ENCODE assay signal across 18 mouse cellular contexts in the genomic region with DNA sequence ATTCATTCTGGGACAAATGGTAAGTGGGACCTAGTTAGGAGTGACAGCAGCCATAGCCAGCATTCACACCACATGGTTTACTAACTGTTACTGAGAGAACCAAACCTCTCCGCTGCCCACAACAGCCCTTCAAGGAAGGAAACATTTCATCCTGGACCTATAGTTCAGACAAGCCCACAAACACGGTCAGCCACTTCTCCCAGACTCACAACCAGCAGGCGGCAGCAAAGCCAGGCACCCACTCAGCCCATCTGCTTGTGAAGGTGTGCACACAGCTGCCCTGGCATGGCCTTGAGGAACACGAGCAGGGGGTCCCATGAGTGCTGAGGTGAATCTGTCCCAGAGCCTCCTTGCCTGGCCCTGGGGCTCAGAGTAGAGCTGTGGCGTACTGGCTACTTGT.
DNase-seq lines count a peak whose midpoint lies in the region; ATAC-seq and TF ChIP-seq lines count a peak whose summit lies in the region.
"Had no signal": no experiment of that assay in that cellular context is flagged by ENCODE, and none has a peak within 500 bp of the region (broad histone marks: within the 10 kb centered on the region; RNA-seq: fewer than 3 reads in every experiment).

No protein-coding gene starts in this region.

- no peak for DNase-seq in heart, adult 2 months
- DNase-seq in liver, embryonic 14.5 days (ENCODE audit: low read depth in 3 of 3, low spot score in 3 of 3) = no peak
- DNase-seq in liver = no peak
- DNase-seq in thymus, postnatal 25 days = peak; percentile 5
- DNase-seq in thymus, adult 18-20 months = no peak
- no peak for DNase-seq in adrenal gland, adult 8-10 months
- no peak for DNase-seq in gastrocnemius, postnatal 4 days (ENCODE audit: low spot score in 2 of 2)
- DNase-seq: cerebellum, adult 9-10 months; gastrocnemius, postnatal 36 days; heart, postnatal 36 days; kidney, adult 18-20 months; layer of hippocampus, adult 9-11 months; lung, adult 18-20 months; right cerebral cortex, postnatal 4 days had no signal

- WGBS in heart, adult 2 months = 60% methylated on average over 5 of the region's 5 CpGs
- 72% methylated on average over 5 of the region's 5 CpGs for WGBS in heart, embryonic 11.5 days (ENCODE audit: insufficient replicate concordance)
- 40% methylated on average over 5 of the region's 5 CpGs for WGBS in liver, embryonic 14.5 days (ENCODE audit: insufficient replicate concordance)

- no peaks in the 10 kb centered on the region for H3K79me2 ChIP-seq in heart, adult 2 months (replicated peaks; ENCODE audit: control insufficient read depth, insufficient read depth, low read length)

- H3K36me3 ChIP-seq in heart, adult 2 months (ENCODE audit: control insufficient read depth, insufficient read depth, low read length) = no peaks in the 10 kb centered on the region
- no peaks in the 10 kb centered on the region for H3K36me3 ChIP-seq in heart, embryonic 11.5 days (ENCODE audit: control insufficient read depth, insufficient read depth, low read length)
- H3K36me3 ChIP-seq in liver, embryonic 14.5 days (replicated peaks; ENCODE audit: control insufficient read depth, insufficient read depth, low read depth) = no peaks in the 10 kb centered on the region
- H3K36me3 ChIP-seq: embryonic facial prominence, embryonic 15.5 days; forebrain, embryonic 15.5 days had no signal

- H3K9me3 ChIP-seq in heart, embryonic 11.5 days (replicated peaks; ENCODE audit: control insufficient read depth, low read length) = no peaks in the 10 kb centered on the region
- no peaks in the 10 kb centered on the region for H3K9me3 ChIP-seq in liver, embryonic 14.5 days (ENCODE audit: control insufficient read depth, low read length)
- H3K9me3 ChIP-seq: embryonic facial prominence, embryonic 15.5 days; forebrain, embryonic 15.5 days had no signal

- no peak overlapping the region for H3K27ac ChIP-seq in heart, adult 2 months
- no peak overlapping the region for H3K27ac ChIP-seq in heart, embryonic 11.5 days (ENCODE audit: low read depth, low read length)
- no peak overlapping the region for H3K27ac ChIP-seq in liver, embryonic 14.5 days
- H3K27ac ChIP-seq: embryonic facial prominence, embryonic 15.5 days; forebrain, embryonic 15.5 days had no signal

- intact Hi-C loops in heart, adult 2 months (cut with DNase I) = no loop called here

- ATAC-seq in heart, embryonic 11.5 days (replicated peaks; ENCODE audit: insufficient number of reproducible peaks, low FRiP score, low TSS enrichment) = no peak
- no peak for ATAC-seq in liver, embryonic 14.5 days (ENCODE audit: insufficient read depth)
- ATAC-seq: activated CD4-positive, CD25-positive, alpha-beta regulatory T cell, adult 4 months; forebrain, embryonic 15.5 days had no signal

- no peak for TF ChIP-seq POLR2A in heart, adult 2 months (IDR thresholded peaks at IDR 0.05; ENCODE audit: insufficient read depth, low read depth, low read length)

- TF ChIP-seq EP300 in heart, adult 2 months (IDR thresholded peaks at IDR 0.05; ENCODE audit: insufficient read depth, low read depth, low read length) = no peak
- no peak for TF ChIP-seq EP300 in liver, embryonic 14.5 days (IDR thresholded peaks at IDR 0.05; ENCODE audit: low read depth)

- H3K9ac ChIP-seq in heart, adult 2 months (ENCODE audit: low read depth, low read length) = no peak overlapping the region
- H3K9ac ChIP-seq in heart, embryonic 11.5 days (ENCODE audit: low read depth, low read length) = no peak overlapping the region
- no peak overlapping the region for H3K9ac ChIP-seq in liver, embryonic 14.5 days (replicated peaks)
- H3K9ac ChIP-seq: embryonic facial prominence, embryonic 15.5 days; forebrain, embryonic 15.5 days had no signal

- H3K27me3 ChIP-seq in heart, adult 2 months (ENCODE audit: control insufficient read depth, insufficient read depth, low read length) = no peaks in the 10 kb centered on the region
- no peaks in the 10 kb centered on the region; the same call in 1 of the 2 replicates for H3K27me3 ChIP-seq in heart, embryonic 11.5 days (ENCODE audit: control insufficient read depth, insufficient read depth, low read length)
- H3K27me3 ChIP-seq in liver, embryonic 14.5 days (ENCODE audit: control insufficient read depth, insufficient read depth, low read length) = no peaks in the 10 kb centered on the region
- H3K27me3 ChIP-seq: embryonic facial prominence, embryonic 15.5 days; forebrain, embryonic 15.5 days had no signal

- TF ChIP-seq CTCF in heart, adult 2 months (IDR thresholded peaks at IDR 0.05) = peak; percentile 27; the same call in 1 of the 2 replicates
- TF ChIP-seq CTCF in liver, embryonic 14.5 days (IDR thresholded peaks at IDR 0.05; ENCODE audit: low read depth) = peak; percentile 53

- no peak overlapping the region for H3K4me2 ChIP-seq in heart, embryonic 11.5 days
- no peak overlapping the region for H3K4me2 ChIP-seq in liver, embryonic 14.5 days (ENCODE audit: low read depth)
- H3K4me2 ChIP-seq: embryonic facial prominence, embryonic 15.5 days; forebrain, embryonic 15.5 days had no signal

- H3K4me3 ChIP-seq in heart, adult 2 months = no peak overlapping the region
- H3K4me3 ChIP-seq in heart, embryonic 11.5 days (ENCODE audit: low read depth, low read length) = no peak overlapping the region
- H3K4me3 ChIP-seq in liver, embryonic 14.5 days (ENCODE audit: insufficient read depth in 1 of 2, low read depth in 2 of 2, low read length in 2 of 2) = no peak overlapping the region
- H3K4me3 ChIP-seq: embryonic facial prominence, embryonic 15.5 days; forebrain, embryonic 15.5 days had no signal

- no peaks in the 10 kb centered on the region for H3K4me1 ChIP-seq in heart, adult 2 months (ENCODE audit: control insufficient read depth, insufficient read depth, low read length)
- peaks cover 6% of the 10 kb centered on the region for H3K4me1 ChIP-seq in heart, embryonic 11.5 days (ENCODE audit: control insufficient read depth, insufficient read depth, low read length)
- no peaks in the 10 kb centered on the region for H3K4me1 ChIP-seq in liver, embryonic 14.5 days (replicated peaks; ENCODE audit: control insufficient read depth in 2 of 2, insufficient read depth in 2 of 2, low read length in 1 of 2)
